Mouse (Mus musculus): ENCODE results near the gene Lmtk3.
A peak's percentile ranks its signal among the peaks of the same experiment; 100 is the strongest.

DNA sequence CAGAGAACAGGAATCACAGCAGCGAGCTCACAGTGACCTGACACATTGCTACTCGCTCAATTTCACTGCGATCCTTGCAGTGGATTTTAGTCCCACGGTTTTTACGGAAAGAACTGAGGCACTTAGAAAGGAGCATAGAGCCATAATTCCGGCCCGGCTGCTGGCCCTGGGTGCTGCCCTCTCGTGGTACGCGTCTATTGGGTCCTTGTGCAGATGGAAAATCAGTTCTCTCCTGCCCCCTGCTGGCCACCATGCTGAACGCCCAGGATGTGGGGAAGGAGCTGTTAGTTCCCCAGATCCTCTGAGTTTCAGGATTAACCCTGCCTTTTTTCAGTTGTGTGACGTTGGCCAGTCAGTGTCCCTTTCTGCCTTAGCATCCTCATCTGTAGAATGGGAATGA, 17.8 kb downstream of the Lmtk3 start:
- TF ChIP-seq CTCF (IDR thresholded peaks at IDR 0.05; ENCODE audit: borderline replicate concordance, insufficient read depth, low read depth, low read length) (peak; percentile 100), POLR2A (IDR thresholded peaks at IDR 0.05; ENCODE audit: borderline replicate concordance, insufficient read depth, low read length) (no peak)

Data from cerebellum, adult 2 months (tissue).